Mouse (Mus musculus) cerebellum, postnatal 14 days (tissue): ENCODE data around the gene Batf.
"Not testable (repeated sequence)": the region's sequence is repeated elsewhere in the genome, so short reads cannot be mapped to it uniquely, and the experiment has no call there.

Source experiments
- DNase-seq, 2 experiments: peaks; one replicate each; pipeline ENCODE4 v3.0.0; 2021; ENCODE audit warnings: mixed read lengths in 2 of 2

Gene Batf

DNA sequence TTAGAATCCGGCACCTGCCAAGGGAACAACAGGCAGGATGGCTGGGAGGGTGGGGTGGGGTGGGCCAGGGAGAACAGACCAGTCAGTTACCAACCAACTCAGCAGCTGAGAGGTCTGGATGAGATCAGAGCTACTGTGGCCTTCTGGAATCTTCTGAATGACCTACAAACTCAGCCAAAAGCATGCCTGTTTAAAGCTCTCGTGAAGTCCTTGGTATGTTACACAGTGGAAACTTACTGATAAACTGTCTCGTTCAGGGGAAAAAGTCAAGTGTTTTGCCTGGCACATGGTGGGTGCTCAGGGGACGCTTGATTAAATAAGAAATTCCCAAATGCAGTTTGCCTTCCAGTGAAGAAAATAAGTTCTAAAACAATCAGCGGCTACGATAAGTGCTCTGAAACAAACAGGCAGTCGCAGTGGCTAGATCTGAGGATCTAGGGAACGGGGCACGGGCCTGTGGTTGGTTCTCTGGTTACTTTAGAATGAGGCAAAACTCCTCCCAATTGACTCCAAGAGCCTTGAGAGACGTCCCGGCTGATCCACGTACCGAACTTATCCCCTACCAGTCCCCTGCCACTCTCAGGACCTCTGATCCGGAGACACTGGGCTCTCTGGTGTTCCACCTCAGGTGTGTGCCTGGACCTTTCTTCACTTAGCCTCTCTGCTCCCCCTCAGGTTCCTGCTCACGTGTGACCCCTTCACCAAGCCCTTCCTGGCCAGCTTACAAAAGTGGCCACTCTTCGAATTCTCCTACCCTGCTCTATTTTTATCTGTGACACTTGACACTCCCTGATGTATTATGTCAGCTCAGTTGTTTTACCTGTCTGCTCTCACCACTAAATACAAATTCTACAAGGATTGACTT, 1.8 kb upstream of the Batf start:
- no peak for DNase-seq

DNA sequence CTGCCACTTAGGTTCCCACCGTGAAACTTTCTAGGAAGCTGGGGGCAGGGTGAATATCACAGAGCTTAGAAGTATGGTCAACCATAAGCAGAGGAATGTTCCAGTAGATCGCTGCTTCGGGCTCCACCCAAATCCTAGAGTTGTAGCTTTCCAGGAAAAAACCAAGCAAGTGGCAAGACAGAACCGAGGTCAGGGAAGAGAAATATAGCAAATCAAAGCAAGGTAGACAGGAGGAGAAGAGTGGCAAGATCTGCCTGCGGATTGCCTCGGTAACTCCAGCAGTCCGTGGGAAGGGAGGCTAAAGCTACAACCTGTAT, 706 bp downstream of the Batf start:
- no peak for DNase-seq

- DNase-seq, result no peak
Observed at GRCm38 (mm10) chr12:85687846-85688245, 1.4 kb downstream of the Batf start.

- DNase-seq, result no peak
Observed at GRCm38 (mm10) chr12:85695787-85696186, 9.3 kb downstream of the Batf start.

DNA sequence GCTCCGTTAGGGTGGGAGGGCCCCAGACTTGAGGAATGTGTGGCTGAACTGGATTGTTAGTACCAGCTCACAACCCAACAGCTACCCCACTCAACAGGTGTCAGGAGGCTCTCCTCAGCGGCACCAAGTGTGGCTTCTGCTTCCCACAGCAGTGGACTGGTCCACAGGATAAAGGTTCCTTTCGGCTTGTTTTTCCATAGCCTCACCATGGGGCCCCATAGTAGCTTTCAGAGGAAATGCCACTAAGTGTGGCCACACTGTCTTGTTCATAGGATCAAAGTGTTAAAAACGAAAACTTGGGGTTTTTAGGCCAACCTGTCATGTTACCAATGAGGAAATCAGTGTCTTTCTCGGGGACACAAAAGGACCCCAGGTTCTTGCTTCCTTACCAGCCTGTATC, 10.0 kb downstream of the Batf start:
- no peak for DNase-seq

DNA sequence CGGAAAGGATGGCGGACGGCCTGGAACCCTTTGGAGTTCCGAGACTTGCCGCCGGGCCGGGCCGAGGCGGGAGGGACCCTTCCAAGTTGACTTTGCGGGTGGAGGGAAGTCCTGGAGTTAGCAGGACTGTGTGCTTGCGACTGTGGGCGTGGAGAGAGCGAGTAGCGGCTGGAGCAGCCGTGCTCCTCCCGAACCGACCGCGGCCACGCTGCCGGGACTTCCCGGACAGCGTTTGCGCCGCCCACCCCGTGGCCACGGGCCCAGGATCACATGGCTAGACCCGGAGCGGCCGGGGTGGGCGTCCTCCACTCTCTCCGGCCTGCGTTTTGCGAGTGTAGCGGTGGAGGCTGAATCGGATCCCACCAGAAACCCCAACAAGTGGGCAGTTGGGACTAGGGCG, 11.7 kb downstream of the Batf start:
- not testable (repeated sequence) for DNase-seq

DNA sequence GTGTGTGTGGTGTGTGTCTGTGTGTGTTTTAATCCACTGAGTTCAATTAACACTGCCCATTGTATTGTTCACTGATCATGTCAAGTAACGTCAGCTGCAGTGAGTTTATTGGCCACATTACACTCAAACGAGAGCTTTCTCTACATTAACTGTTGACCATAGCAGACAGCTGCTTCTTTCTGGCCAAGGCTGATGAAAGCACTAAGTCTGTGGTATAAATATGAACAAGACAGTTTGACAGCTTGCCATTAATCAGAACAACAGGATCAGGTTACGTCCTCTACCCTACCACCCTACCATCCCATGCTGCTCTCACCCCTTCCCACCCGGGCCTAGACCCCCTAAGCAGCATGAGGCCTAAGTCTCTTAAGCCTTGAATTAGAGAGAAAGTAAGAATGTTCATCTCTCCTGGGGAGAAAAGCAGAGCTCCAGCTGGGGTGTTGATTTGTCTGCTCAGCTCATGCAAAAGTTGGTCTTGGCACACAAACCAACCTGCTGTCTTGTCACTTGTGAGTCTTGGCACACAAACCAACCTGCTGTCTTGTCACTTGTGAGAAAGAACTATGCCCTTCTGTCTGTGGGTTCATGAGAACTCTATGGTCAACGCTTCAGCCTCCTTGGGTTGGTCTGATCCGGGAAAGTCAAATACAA, 13.8 kb downstream of the Batf start:
- peak in 1 of 2 experiments; percentile 33 for DNase-seq

- DNase-seq, result no peak
Observed at GRCm38 (mm10) chr12:85700842-85701223, 14.4 kb downstream of the Batf start.

- no peak for DNase-seq
Observed at GRCm38 (mm10) chr12:85702166-85703055, 15.9 kb downstream of the Batf start.

- peak in 1 of 2 experiments; percentile 28 for DNase-seq
Observed at GRCm38 (mm10) chr12:85703507-85703906, 17.0 kb downstream of the Batf start.

GRCm38 (mm10) chr12:85704566-85704965, 18.1 kb downstream of the Batf start:
- peak in 1 of 2 experiments; percentile 41 for DNase-seq

DNA sequence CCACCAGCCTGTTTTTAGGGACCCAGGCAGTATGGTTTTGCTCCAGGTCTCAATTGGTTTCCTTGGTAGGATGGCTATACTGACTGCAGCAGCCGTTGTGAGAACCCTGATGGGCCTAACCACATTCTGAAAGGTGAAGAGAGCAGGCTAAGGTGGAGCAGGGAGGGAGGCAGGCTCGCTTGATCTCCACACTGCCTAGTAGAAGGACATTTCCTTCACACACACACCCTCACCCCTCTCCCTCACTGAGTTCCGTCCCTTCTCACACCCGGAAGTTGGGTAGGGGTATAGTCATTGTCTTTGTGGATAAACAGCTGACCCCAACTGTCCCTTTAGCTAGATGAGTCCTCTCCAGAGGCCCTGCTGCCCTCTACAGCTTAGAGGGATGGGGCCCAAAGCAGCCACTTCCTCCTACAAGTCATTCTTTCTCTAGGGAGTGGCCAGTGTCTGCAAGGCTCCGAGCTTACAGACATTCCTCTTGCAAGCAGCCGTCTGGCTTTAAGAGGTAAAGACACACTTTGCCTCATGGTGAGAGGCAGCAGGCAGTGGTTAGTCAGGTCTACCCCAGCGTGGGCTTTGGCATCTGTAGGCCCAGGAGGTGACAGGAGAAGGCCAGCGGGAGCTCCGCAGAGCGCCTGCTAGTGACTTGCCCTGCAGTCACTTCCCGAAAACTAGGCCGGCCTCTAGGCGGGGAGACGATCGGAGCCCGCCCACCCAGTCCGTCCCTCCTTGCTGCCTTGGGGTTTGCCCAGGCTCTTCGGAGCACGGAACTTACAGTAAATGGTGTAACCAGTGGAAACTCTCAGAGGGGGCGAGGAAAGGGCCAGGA, 18.7 kb downstream of the Batf start:
- DNase-seq, result peak; percentile 36 to 42

DNA sequence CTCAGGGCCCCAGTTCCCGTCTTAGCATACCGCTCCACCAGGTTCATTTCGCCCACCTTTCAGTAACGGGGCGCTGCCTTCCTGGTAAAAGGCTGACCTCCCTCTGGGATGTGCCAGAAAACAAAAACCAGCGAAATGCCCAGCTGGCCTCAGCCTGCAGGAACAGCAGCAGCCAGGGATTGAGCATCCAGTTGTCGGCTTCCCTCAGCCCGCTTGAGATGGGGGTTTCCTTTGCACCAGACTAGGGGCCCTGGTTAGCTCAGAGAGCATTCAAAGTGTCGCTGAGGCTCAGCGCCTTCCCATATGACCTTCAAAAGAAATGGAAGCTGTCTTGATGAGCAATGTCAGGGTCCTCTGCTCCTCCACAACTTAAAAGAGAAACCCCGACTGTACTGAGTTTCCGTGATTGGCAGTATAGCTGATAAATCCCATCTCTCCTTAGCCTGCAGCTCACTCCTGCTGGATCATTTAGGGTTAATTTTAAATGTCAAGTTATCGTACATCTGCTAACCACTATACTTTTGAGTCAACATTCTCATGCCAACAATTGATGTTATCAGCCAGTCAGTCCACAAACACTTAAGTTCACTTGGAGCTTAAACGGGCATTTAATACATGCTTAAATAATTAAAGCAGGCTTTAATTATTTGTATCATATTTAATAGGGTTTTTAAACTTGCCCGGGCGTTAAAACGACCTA, 19.5 kb downstream of the Batf start:
- no peak for DNase-seq

- DNase-seq, result no peak
Observed at GRCm38 (mm10) chr12:85706906-85707305, 20.4 kb downstream of the Batf start.

DNA sequence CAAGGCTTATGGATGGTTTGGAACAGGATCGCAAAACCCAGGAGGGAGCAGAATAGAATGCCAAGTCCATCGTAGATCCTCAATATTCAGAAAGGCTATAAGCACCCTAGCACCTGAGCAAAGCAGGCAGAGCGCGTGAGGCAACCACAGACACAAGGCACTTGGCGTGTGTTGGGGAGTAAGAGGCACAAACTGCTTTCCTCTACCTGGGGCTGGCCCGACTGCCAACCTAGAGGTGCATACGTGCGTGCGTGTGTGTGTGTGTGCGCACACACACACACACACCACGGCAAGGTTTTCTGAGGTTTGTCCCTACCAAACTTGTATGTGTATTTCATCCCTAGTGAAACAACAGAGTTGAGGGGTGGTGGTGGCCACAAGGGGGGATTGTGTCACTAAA, 20.9 kb downstream of the Batf start:
- DNase-seq, result no peak

DNA sequence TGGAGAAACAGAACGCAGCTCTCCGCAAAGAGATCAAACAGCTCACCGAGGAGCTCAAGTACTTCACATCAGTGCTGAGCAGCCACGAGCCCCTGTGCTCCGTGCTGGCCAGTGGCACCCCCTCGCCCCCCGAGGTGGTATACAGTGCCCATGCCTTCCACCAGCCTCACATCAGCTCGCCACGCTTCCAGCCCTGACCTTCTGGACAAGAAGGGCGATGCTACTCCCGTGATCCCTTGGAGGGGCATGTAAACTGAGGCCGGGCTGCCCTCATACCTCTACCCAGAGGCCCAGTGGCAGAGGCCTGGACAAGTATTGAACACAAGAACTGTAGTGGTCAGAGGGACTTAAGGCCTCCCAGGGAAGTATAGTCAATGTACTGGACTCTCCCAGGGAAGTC, 22.1 kb downstream of the Batf start:
- DNase-seq, result no peak

DNA sequence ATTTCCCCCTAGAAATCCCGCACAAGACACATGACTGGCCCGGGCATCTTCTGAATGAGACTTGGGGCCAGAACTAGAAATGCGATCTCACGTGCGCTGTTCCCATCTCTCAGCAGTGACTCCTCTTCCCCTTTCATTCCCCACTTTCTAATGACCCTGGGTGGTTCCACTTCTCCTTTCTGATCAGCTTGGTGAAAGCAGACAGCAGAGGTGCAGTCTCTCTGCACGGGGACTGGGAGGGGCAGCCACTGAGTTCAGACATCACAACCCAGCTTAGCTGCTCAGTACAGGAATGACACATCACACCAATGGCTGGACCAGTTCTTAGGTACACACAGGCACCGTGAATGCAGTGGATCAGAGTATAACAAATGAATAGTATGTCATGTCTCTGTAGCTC, 24.2 kb downstream of the Batf start:
- no peak for DNase-seq

GRCm38 (mm10) chr12:85712587-85712986, 26.1 kb downstream of the Batf start:
- no peak for DNase-seq

- DNase-seq, result no peak
Observed at GRCm38 (mm10) chr12:85714126-85714525, 27.7 kb downstream of the Batf start.

GRCm38 (mm10) chr12:85725306-85725705, 38.8 kb downstream of the Batf start:
- no peak for DNase-seq

- DNase-seq, result no peak
Observed at GRCm38 (mm10) chr12:85726729-85727397, 40.4 kb downstream of the Batf start.
